Mouse (Mus musculus) left cerebral cortex, adult 18-20 months (tissue): ENCODE data around the gene Chrnb1. TPM values are rescaled to one million over a fixed set of nuclear protein-coding genes. Genes with fewer than 3 reads are reported as not detected.

Experiments
- DNase-seq, 2 experiments: peaks; one replicate each; pipeline ENCODE4 v3.0.0; 2021 to 2022; ENCODE audit warnings: low spot score in 2 of 2, mixed read lengths in 1 of 2
- total RNA-seq, 2 experiments: library from RNA; stranded (reverse); gene quantifications; 2 replicates each; pipeline ENCODE4 v1.2.3; 2021

Gene Chrnb1
- total RNA-seq, 2 experiments from 2014 or later: 1.2 TPM

DNA sequence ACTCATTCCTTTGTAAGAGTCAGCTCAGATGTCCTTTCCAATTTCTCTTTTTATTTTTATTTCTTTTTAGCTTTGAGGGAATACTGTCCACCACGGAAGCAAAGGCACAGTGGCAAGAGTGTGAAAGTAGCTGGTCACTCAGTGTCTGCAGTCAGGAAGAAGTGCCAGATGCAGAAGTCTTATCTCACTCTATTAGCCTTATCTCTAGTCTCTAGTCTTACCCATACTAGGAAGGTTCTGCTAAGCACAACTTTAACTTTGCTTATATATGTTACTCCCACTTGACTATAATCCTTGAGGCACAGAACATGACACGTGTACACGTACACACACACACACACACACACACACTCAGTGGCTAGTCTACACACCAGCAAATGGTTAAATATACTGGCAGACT, 44.1 kb downstream of the Chrnb1 start:
- DNase-seq: no peak

Other genes with a start within 250 kb of the Chrnb1 start
- 1 to 10 TPM; 2.2 to 3.7 TPM for gene Dnah2, start 246.8 kb downstream of the Chrnb1 start, total RNA-seq
- gene Efnb3, start 235.7 kb downstream of the Chrnb1 start, total RNA-seq: 10 to 100 TPM; 51.9 to 65.6 TPM
- 10 to 100 TPM in 1 of 2 experiments, 1 to 10 TPM in 1; 9.2 to 10.7 TPM for gene Wrap53, start 215.7 kb downstream of the Chrnb1 start, total RNA-seq
- gene Trp53, start 215.6 kb downstream of the Chrnb1 start, total RNA-seq: 10 to 100 TPM; 22.9 to 25.9 TPM
- 100 to 1,000 TPM; 392 to 424 TPM for gene Atp1b2, start 190.0 kb downstream of the Chrnb1 start, total RNA-seq
- not detected for gene Shbg, start 178.0 kb downstream of the Chrnb1 start, total RNA-seq
- gene Sat2, start 173.9 kb downstream of the Chrnb1 start, total RNA-seq: 1 to 10 TPM; 8.5 to 9.5 TPM
- 100 to 1,000 TPM; 148 TPM for gene Fxr2, start 163.0 kb downstream of the Chrnb1 start, total RNA-seq
- gene Sox15, start 140.6 kb downstream of the Chrnb1 start, total RNA-seq: not detected
- gene Mpdu1, start 133.3 kb downstream of the Chrnb1 start, total RNA-seq: 10 to 100 TPM; 47.5 to 58.2 TPM
- gene Cd68, start 129.8 kb downstream of the Chrnb1 start, total RNA-seq: 10 to 100 TPM; 15.1 to 15.5 TPM
- 100 to 1,000 TPM; 289 to 295 TPM for gene Eif4a1, start 123.5 kb downstream of the Chrnb1 start, total RNA-seq
- 10 to 100 TPM; 91.4 to 98.7 TPM for gene Senp3, start 113.9 kb downstream of the Chrnb1 start, total RNA-seq
- 1 to 10 TPM; 1.6 to 2.9 TPM for gene Tnfsf13, start 110.2 kb downstream of the Chrnb1 start, total RNA-seq
- gene Tnfsf12, start 100.1 kb downstream of the Chrnb1 start, total RNA-seq: 10 to 100 TPM; 11.5 to 12.1 TPM
- 1 to 10 TPM; 1.7 to 4.1 TPM for gene Tnfsfm13, start 99.8 kb downstream of the Chrnb1 start, total RNA-seq
- gene Polr2a, start 37.3 kb downstream of the Chrnb1 start, total RNA-seq: 10 to 100 TPM; 44.2 to 46.2 TPM
- gene Slc35g3, start 34.0 kb downstream of the Chrnb1 start, total RNA-seq: not detected
- gene Zbtb4, start 30.0 kb downstream of the Chrnb1 start, total RNA-seq: 100 to 1,000 TPM; 146 to 156 TPM
- gene Fgf11, start 5.9 kb upstream of the Chrnb1 start, total RNA-seq: 10 to 100 TPM; 17.1 to 18.5 TPM
- under 1 TPM in 1 of 2 experiments, not detected in 1; 0.26 TPM for gene Tmem102, start 9.7 kb upstream of the Chrnb1 start, total RNA-seq
- not detected for gene Gm39566, start 19.4 kb upstream of the Chrnb1 start, total RNA-seq
- not detected for gene Spem2, start 22.5 kb upstream of the Chrnb1 start, total RNA-seq
- gene Spem1, start 26.2 kb upstream of the Chrnb1 start, total RNA-seq: not detected
- gene Nlgn2, start 41.8 kb upstream of the Chrnb1 start, total RNA-seq: 100 to 1,000 TPM; 215 to 224 TPM
- gene Tmem256, start 42.6 kb upstream of the Chrnb1 start, total RNA-seq: 100 to 1,000 TPM; 120 to 143 TPM
- gene Plscr3, start 50.4 kb upstream of the Chrnb1 start, total RNA-seq: 10 to 100 TPM; 15.6 to 17.7 TPM
- under 1 TPM in 1 of 2 experiments, not detected in 1; 0.14 TPM for gene Tnk1, start 62.8 kb upstream of the Chrnb1 start, total RNA-seq
- gene Tmem95, start 82.1 kb upstream of the Chrnb1 start, total RNA-seq: not detected
- gene Kctd11, start 85.5 kb upstream of the Chrnb1 start, total RNA-seq: 1 to 10 TPM; 1.2 to 1.4 TPM
- gene Acap1, start 99.6 kb upstream of the Chrnb1 start, total RNA-seq: under 1 TPM in 1 of 2 experiments, not detected in 1; 0.14 TPM
- gene 2810408A11Rik, start 105.0 kb upstream of the Chrnb1 start, total RNA-seq: under 1 TPM; 0.35 to 0.72 TPM
- gene Neurl4, start 105.1 kb upstream of the Chrnb1 start, total RNA-seq: 100 to 1,000 TPM; 116 to 118 TPM
- gene Gps2, start 117.9 kb upstream of the Chrnb1 start, total RNA-seq: 10 to 100 TPM; 33.0 to 33.4 TPM
- gene Eif5a, start 126.0 kb upstream of the Chrnb1 start, total RNA-seq: 100 to 1,000 TPM; 431 to 468 TPM
- gene Ybx2, start 139.9 kb upstream of the Chrnb1 start, total RNA-seq: 1 to 10 TPM; 4.6 to 6.5 TPM
- 1 to 10 TPM; 4.9 to 6.4 TPM for gene Slc2a4, start 152.2 kb upstream of the Chrnb1 start, total RNA-seq
- not detected for gene Cldn7, start 168.8 kb upstream of the Chrnb1 start, total RNA-seq
- gene Ctdnep1, start 185.2 kb upstream of the Chrnb1 start, total RNA-seq: 100 to 1,000 TPM; 111 to 121 TPM
- 10 to 100 TPM; 78.8 to 87.3 TPM for gene Elp5, start 186.6 kb upstream of the Chrnb1 start, total RNA-seq
- 100 to 1,000 TPM; 231 to 236 TPM for gene Gabarap, start 195.2 kb upstream of the Chrnb1 start, total RNA-seq
- 10 to 100 TPM; 52.6 to 53.8 TPM for gene Phf23, start 199.8 kb upstream of the Chrnb1 start, total RNA-seq
- 10 to 100 TPM; 28.6 to 32.9 TPM for gene Dvl2, start 204.7 kb upstream of the Chrnb1 start, total RNA-seq
- gene Acadvl, start 219.5 kb upstream of the Chrnb1 start, total RNA-seq: 10 to 100 TPM; 55.6 to 57.9 TPM
- 100 to 1,000 TPM; 718 to 731 TPM for gene Dlg4, start 221.0 kb upstream of the Chrnb1 start, total RNA-seq